Mouse (Mus musculus) thymus, adult 2 months (tissue): ENCODE results near the gene Akp3. TPM values are rescaled to one million over a fixed set of nuclear protein-coding genes. Genes with fewer than 3 reads are reported as not detected.
A peak's percentile ranks its signal among the peaks of the same experiment; 100 is the strongest.

ENCODE experiments used
- DNase-seq: peaks from one replicate; pipeline ENCODE4 v3.0.0; 2021
- H3K27ac ChIP-seq: fragments of 200-500 bp; 2 replicates; pipeline ENCODE4 v1.5.1; 2012; ENCODE audit warnings: low read length, control low read depth; ENCODE audit not compliant: control insufficient read depth, insufficient read depth
- H3K27me3 ChIP-seq: fragments of 200-500 bp; 2 replicates; pipeline ENCODE4 v1.6.1; 2012; ENCODE audit warnings: mild to moderate bottlenecking, low read length, moderate library complexity, mixed read lengths; ENCODE audit not compliant: control insufficient read depth, insufficient read depth
- H3K36me3 ChIP-seq: fragments of 200-500 bp; 2 replicates; pipeline ENCODE4 v1.6.1; 2012; ENCODE audit warnings: mild to moderate bottlenecking, low read length, moderate library complexity; ENCODE audit not compliant: control insufficient read depth, insufficient read depth
- H3K4me1 ChIP-seq: fragments of 200-500 bp; replicated peaks from 2 replicates; pipeline ENCODE4 v1.6.1; 2012; ENCODE audit warnings: low read length; ENCODE audit not compliant: control insufficient read depth, insufficient read depth
- H3K4me3 ChIP-seq: fragments of 200-500 bp; 2 replicates; pipeline ENCODE4 v1.5.1; 2012; ENCODE audit warnings: mild to moderate bottlenecking, low read length, control low read depth, moderate library complexity; ENCODE audit not compliant: control insufficient read depth, insufficient read depth
- CTCF ChIP-seq: fragments of 200-500 bp; IDR thresholded peaks from 2 replicates; pipeline ENCODE4 v1.5.1; 2012; ENCODE audit warnings: mild to moderate bottlenecking, control low read depth, low read length, moderate library complexity, borderline replicate concordance; ENCODE audit not compliant: control insufficient read depth, poor library complexity, insufficient read depth; ENCODE audit errors: extremely low read depth
- POLR2A ChIP-seq: fragments of 200-500 bp; IDR thresholded peaks from 2 replicates; pipeline ENCODE4 v1.6.1; 2012; ENCODE audit warnings: mild to moderate bottlenecking, low read length, control low read depth, moderate library complexity; ENCODE audit not compliant: control insufficient read depth, poor library complexity, insufficient read depth; ENCODE audit errors: extremely low read depth
- WGBS: fragments of 180-500 bp; shearing (Covaris S2); methylation state at CpG from one replicate; pipeline ENCODE4 v1.1.7; 2018; 5-methylcytosine and 5-hydroxymethylcytosine counted together
- polyA plus RNA-seq: library from polyadenylated mRNA; depleted of rRNA; stranded (reverse); fragments of >200 nt; gene quantifications from 2 replicates; pipeline ENCODE4 v1.2.3, GENCODE M21; 2012

Gene Akp3
- polyA plus RNA-seq, 1 experiment: 0.62 TPM

DNA sequence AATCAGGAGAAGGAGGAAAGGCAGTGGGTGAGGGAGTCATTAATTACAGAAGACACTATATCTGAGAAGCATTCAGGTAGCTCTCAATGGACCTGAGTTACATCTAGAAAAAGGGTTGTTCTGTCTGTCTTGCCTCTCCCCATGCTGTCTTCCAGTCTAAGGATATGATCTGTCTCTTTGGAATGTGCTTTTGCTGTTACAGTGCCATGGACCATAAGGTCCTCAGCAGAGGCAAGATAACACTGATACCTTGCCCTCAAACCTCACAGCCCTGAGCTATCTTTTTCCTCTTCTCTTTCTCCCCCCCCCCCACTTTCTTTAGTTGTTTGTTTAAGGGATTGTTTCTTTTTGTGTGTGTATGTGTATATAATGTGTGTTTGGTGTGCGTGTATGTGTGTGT is 10.0 kb upstream of the Akp3 start:
- TF ChIP-seq CTCF (no peak), POLR2A (no peak)
- WGBS: 100% methylated on average over 1 of the region's 1 CpGs
- Histone ChIP-seq H3K27ac (no peak overlapping the region), H3K4me3 (no peak overlapping the region), H3K4me1 (no peaks in the 10 kb centered on the region), H3K36me3 (no peaks in the 10 kb centered on the region), H3K27me3 (no peaks in the 10 kb centered on the region)
- no peak for DNase-seq

DNA sequence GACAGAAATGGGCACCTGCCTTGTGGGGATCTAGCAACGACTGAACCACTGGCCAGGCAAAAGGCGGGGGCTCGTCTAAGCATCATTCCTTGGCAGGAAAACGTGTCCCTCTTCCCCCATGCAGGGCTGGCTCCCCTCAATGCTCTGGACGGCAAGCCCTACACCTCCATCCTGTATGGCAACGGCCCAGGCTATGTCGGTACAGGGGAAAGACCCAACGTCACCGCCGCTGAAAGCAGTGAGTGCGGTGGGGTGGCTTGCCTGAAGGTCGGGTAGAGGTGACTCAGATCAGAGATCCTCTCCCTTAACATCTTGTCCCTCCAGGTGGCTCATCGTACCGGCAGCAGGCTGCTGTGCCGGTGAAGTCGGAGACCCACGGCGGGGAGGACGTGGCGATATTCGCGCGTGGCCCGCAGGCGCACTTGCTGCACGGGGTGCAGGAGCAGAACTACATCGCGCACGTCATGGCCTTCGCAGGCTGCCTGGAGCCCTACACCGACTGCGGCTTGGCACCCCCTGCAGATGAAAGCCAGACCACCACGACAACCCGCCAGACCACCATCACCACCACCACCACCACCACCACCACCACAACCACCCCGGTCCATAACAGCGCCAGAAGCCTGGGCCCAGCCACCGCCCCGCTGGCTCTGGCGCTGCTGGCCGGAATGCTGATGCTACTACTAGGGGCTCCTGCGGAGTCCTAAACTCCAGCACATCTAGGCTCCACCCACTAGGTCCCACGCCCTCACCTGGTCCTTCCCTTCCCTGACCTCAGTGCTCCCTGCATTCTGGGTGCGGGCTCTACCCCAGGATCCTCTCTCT is 2.6 kb downstream of the Akp3 start:
- Histone ChIP-seq H3K36me3 (no peaks in the 10 kb centered on the region), H3K4me1 (no peaks in the 10 kb centered on the region), H3K27me3 (peaks cover 3% of the 10 kb centered on the region; the same call in 1 of the 2 replicates), H3K4me3 (no peak overlapping the region), H3K27ac (no peak overlapping the region)
- TF ChIP-seq CTCF: no peak
- TF ChIP-seq POLR2A: no peak
- peak; percentile 24 for DNase-seq
- WGBS: 19% methylated on average over 43 of the region's 43 CpGs

DNA sequence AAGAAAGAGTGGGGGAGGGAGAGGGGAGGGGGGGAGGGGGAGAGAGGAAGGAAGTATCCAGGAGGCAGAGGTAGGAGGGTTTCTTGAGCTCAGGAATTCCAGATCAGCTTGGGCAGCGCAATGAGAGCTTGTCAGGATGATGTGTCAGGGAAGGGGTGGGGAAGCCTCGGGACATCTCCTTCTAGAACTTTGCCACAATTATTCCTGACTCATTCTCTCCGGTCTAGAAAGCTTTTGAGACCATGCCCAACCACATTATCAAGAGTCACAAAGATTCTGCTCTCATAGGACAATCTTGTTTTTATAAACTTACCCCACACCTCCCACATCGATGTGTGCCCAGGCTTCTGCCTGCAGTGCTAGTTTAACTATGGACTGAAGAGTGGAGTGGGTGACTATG is 7.0 kb downstream of the Akp3 start:
- H3K27ac ChIP-seq: no peak overlapping the region
- no peak for DNase-seq
- TF ChIP-seq POLR2A (no peak), CTCF (no peak)
- no peak overlapping the region for H3K4me3 ChIP-seq
- no peaks in the 10 kb centered on the region; the same call in 1 of the 2 replicates for H3K27me3 ChIP-seq
- WGBS: 85% methylated on average over 4 of the region's 4 CpGs
- no peaks in the 10 kb centered on the region for H3K4me1 ChIP-seq
- H3K36me3 ChIP-seq: no peaks in the 10 kb centered on the region

DNA sequence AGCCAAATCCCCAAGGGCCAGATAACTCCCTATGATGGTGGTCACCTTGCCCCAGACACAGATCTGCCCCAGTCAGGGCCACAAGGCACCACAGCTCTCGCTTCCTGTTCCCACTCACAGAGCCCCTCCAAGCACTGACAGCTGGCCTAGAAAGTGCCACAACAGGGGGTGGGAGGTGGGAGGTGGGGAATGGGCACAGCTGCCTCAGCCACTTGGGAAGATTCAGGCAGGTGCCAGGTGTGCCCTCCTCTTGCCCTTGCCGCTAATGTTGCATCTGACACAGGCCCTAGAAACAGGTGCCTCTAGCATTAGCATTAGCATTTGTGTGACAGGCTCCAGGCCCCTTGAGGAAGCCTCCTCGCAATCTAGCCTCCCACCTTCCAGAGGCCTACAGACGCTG is 16.8 kb downstream of the Akp3 start:
- WGBS: 95% methylated on average over 4 of the region's 4 CpGs
- no peak for DNase-seq
- Histone ChIP-seq H3K27ac (no peak overlapping the region), H3K4me3 (no peak overlapping the region), H3K27me3 (no peaks in the 10 kb centered on the region), H3K4me1 (no peaks in the 10 kb centered on the region), H3K36me3 (no peaks in the 10 kb centered on the region)
- TF ChIP-seq POLR2A: no peak
- TF ChIP-seq CTCF: no peak

DNA sequence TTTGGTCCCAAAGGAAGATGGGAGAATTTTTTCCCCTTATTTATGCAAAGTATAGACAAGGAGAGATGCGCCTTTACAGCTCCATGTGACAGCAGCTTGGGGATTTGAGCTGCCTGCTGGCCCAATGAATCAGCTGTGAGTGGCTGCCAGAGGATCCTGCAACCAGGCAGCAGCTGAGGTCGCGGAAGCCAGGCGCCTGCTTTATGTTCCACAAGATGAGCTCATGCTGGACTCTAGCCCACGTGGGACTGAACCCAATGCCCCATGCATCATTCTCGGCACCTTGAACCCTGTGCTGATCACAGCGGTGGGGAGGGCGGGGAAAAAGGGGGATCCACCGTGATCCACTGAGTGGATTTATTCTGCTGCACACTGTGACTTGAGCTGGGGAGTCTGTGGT is 17.7 kb downstream of the Akp3 start:
- Histone ChIP-seq H3K4me1 (no peaks in the 10 kb centered on the region), H3K27ac (no peak overlapping the region), H3K27me3 (no peaks in the 10 kb centered on the region), H3K4me3 (no peak overlapping the region), H3K36me3 (no peaks in the 10 kb centered on the region)
- TF ChIP-seq CTCF (no peak), POLR2A (no peak)
- DNase-seq: no peak
- 79% methylated on average over 9 of the region's 9 CpGs for WGBS

DNA sequence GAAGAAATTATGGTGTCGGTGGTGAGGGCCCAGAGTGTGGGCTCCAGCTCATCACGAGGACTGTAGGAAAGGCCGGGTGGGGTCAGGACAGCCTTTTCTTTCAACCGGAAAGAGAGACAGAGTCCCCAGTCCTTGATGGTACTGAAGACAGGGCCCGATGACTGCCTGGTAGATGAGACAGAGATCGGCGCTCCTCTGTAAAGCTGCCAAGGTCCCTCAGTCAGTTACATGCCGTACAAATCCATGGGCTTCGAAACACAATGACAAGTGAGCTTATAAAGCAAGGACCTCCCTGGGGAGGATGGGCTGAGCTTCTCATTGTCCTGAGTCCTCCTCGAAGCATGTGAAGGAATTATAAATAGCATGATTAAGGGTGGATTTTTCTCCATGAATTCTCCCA is 18.4 kb downstream of the Akp3 start:
- H3K4me1 ChIP-seq: no peaks in the 10 kb centered on the region
- no peak overlapping the region for H3K27ac ChIP-seq
- no peak for DNase-seq
- H3K4me3 ChIP-seq: no peak overlapping the region
- WGBS: 92% methylated on average over 10 of the region's 10 CpGs
- no peaks in the 10 kb centered on the region for H3K36me3 ChIP-seq
- TF ChIP-seq POLR2A (no peak), CTCF (no peak)
- H3K27me3 ChIP-seq: no peaks in the 10 kb centered on the region
